ENCODE assay signal across 25 mouse cellular contexts in the genomic region with DNA sequence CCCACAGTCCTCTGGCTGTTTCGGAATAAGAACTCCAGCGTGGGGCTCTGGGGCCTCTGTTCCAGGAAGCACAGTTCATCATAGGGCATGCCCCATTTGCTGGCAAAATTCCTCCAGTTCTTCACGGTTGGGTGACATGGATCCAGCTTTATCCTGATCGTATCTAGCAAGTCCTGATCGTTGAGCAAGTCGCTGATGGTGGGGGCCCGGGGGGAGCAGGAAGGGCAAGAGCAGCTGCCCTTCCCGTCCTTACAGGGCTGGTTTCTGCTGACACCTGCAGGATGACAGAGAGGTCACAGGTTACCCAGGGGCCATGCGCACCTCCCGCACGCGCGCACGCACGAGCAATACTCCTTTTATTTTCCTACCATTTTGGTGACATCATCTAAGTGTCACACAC. TPM values are rescaled to one million over a fixed set of nuclear protein-coding genes. Genes with fewer than 3 reads are reported as not detected.
DNase-seq lines count a peak whose midpoint lies in the region; TF ChIP-seq lines count a peak whose summit lies in the region.
"Had no signal": no experiment of that assay in that cellular context is flagged by ENCODE, and none has a peak within 500 bp of the region (broad histone marks: within the 10 kb centered on the region; RNA-seq: fewer than 3 reads in every experiment).

No protein-coding gene starts in this region.

- H3K4me3 ChIP-seq in E14TG2a.4 (replicated peaks; ENCODE audit: low read length), result peak overlapping the region; percentile 67
- H3K4me3 ChIP-seq in ES-E14 (ENCODE audit: insufficient read depth in 1 of 2, low read depth in 1 of 2, low read length in 2 of 2, poor library complexity in 1 of 2, severe bottlenecking in 1 of 2), result peak overlapping the region; percentile 18 to 59; a peak in 3 of 4 replicates
- H3K4me3 ChIP-seq: embryonic facial prominence, embryonic 12.5 days; forebrain, embryonic 12.5 days; limb, embryonic 10.5 days; neural tube, embryonic 12.5 days had no signal

- H3K27me3 ChIP-seq in E14TG2a.4 (ENCODE audit: insufficient read depth, low read length), result peaks cover 14% of the 10 kb centered on the region
- H3K27me3 ChIP-seq: CH12.LX; embryonic facial prominence, embryonic 12.5 days; forebrain, embryonic 12.5 days; neural tube, embryonic 12.5 days had no signal

- no peak for DNase-seq in ES-E14 (ENCODE audit: low read depth, low spot score)
- DNase-seq in kidney, adult 8-10 months, result peak; percentile 86 to 90
- DNase-seq in kidney, postnatal 10 days, result peak; percentile 75
- no peak for DNase-seq in gastrocnemius, postnatal 25 days
- no peak for DNase-seq in Muller cell, postnatal 12 days (ENCODE audit: inconsistent ontology term)
- no peak for DNase-seq in ovary, postnatal 36 days (ENCODE audit: low spot score)
- DNase-seq: adrenal gland, adult 2 months; B cell, adult 2 months; cerebellum, adult 11-12 months; cerebellum, postnatal 10 days; heart, postnatal 14 days; liver; lung, postnatal 4 days; midbrain, embryonic 14.5 days; retina, postnatal 1 day; right cerebral cortex, postnatal 25 days; spleen, adult 18-20 months; thymus, postnatal 25 days had no signal

- no peak overlapping the region for H3K27ac ChIP-seq in ES-E14 (ENCODE audit: insufficient read depth, low read depth, low read length, poor library complexity, severe bottlenecking)
- H3K27ac ChIP-seq: embryonic facial prominence, embryonic 12.5 days; forebrain, embryonic 12.5 days; hindbrain, embryonic 14.5 days; limb, embryonic 10.5 days; neural tube, embryonic 12.5 days had no signal

- peaks cover 39% of the 10 kb centered on the region for H3K4me1 ChIP-seq in E14TG2a.4 (replicated peaks; ENCODE audit: low read depth, low read length)
- H3K4me1 ChIP-seq in ES-E14 (ENCODE audit: control insufficient read depth in 2 of 2, insufficient read depth in 2 of 2, low read length in 2 of 2, poor library complexity in 1 of 2), result 0 out of 4 replicates have a peak, but pooled peaks cover 0 to 5% of the 10 kb centered on the region in 2 experiments
- H3K4me1 ChIP-seq: embryonic facial prominence, embryonic 12.5 days; neural tube, embryonic 12.5 days had no signal

- TF ChIP-seq CTCF in E14TG2a.4 (conservative IDR thresholded peaks at IDR 0.05; ENCODE audit: low read length), result no peak

- H3K36me3 ChIP-seq in E14TG2a.4 (ENCODE audit: insufficient read depth, low read length) (no peaks in the 10 kb centered on the region), ES-E14 (ENCODE audit: control insufficient read depth, insufficient read depth, low read length, poor library complexity, severe bottlenecking) (no peaks in the 10 kb centered on the region)
- H3K36me3 ChIP-seq: forebrain, embryonic 12.5 days; limb, embryonic 10.5 days; neural tube, embryonic 12.5 days had no signal

- no peak overlapping the region for H3K9ac ChIP-seq in ES-E14 (ENCODE audit: insufficient read depth, low read depth, low read length, poor library complexity, severe bottlenecking)
- H3K9ac ChIP-seq: embryonic facial prominence, embryonic 12.5 days; forebrain, embryonic 12.5 days; hindbrain, embryonic 14.5 days; neural tube, embryonic 12.5 days had no signal

- in situ Hi-C loops in ES-E14 (cut with MboI; ENCODE audit: low sequenced_read_pairs in 2 of 2, unreplicated experiment in 2 of 2), result no loop called here

- H3K9me3 ChIP-seq in E14TG2a.4 (ENCODE audit: low read length), result no peaks in the 10 kb centered on the region
- H3K9me3 ChIP-seq in ES-E14 (ENCODE audit: control insufficient read depth, insufficient read depth, low read depth, low read length), result no peaks in the 10 kb centered on the region
- H3K9me3 ChIP-seq: embryonic facial prominence, embryonic 12.5 days; forebrain, embryonic 12.5 days; limb, embryonic 10.5 days; neural tube, embryonic 12.5 days had no signal

TF ChIP-seq in ES-E14, 5 proteins besides CTCF, POLR2A, EP300 and RAD21:
- TF ChIP-seq HCFC1 (IDR thresholded peaks at IDR 0.05; ENCODE audit: borderline replicate concordance, insufficient read depth, low read length), result no peak
- TF ChIP-seq CHD2 (IDR thresholded peaks at IDR 0.05; ENCODE audit: low read depth, low read length), result no peak
- no peak for TF ChIP-seq ZC3H11A (IDR thresholded peaks at IDR 0.05; ENCODE audit: borderline replicate concordance, low read depth, low read length)
- TF ChIP-seq ZNF384 (IDR thresholded peaks at IDR 0.05; ENCODE audit: low read depth, low read length), result no peak
- 0 out of 2 replicates have a peak, but pooled peaks have one; percentile 42 for TF ChIP-seq MAFK (IDR thresholded peaks at IDR 0.05; ENCODE audit: insufficient read depth, low read depth, low read length)
TF ChIP-seq in ES-E14: peak in this region for 1.

RNA-seq across cellular contexts. Expression of gene Lgals8, which starts 13.6 kb away (rescaled TPM):
- 6.5 and 8.0 TPM in 2 replicates for total RNA-seq in ES-E14 (2012; rRNA removed)
- 10 to 100 TPM; 25.3 to 32.4 TPM for total RNA-seq in gastrocnemius, postnatal 25 days (2021)

RNA-seq across cellular contexts. Expression of gene Edaradd, which starts 41.9 kb away (rescaled TPM):
- 0.31 and 0.37 TPM in 2 replicates for total RNA-seq in ES-E14 (2012; rRNA removed)
- not detected for total RNA-seq in gastrocnemius, postnatal 25 days (2021)

Comparison
In these comparisons a context has a peak if more than half of its experiments do, and no peak if none do; other contexts are left out.
1. DNase-seq: peak in kidney, adult 8-10 months (2 of 2) and kidney, postnatal 10 days (single experiment); none in ES-E14 (single experiment), gastrocnemius, postnatal 25 days (single experiment), Muller cell, postnatal 12 days (single experiment) and ovary, postnatal 36 days (single experiment).